Mouse (Mus musculus): Measurements from ENCODE around the gene Ptges2. TPM values are rescaled to one million over a fixed set of nuclear protein-coding genes. Genes with fewer than 3 reads are reported as not detected.

Gene Ptges2
- polyA plus RNA-seq, 1 experiment from 2014 or later: 59.8 TPM

- H3K4me2 ChIP-seq (ENCODE audit: low read length): no peak overlapping the region
- no peak overlapping the region for H3K9ac ChIP-seq (ENCODE audit: low read depth, low read length)
- peaks cover 45% of the 10 kb centered on the region for H3K36me3 ChIP-seq (ENCODE audit: control insufficient read depth, insufficient read depth, low read length)
- H3K27me3 ChIP-seq (replicated peaks; ENCODE audit: control insufficient read depth, insufficient read depth, low read length): no peaks in the 10 kb centered on the region
- no peaks in the 10 kb centered on the region for H3K9me3 ChIP-seq (ENCODE audit: control insufficient read depth, low read length)
- 88% methylated on average over 12 of the region's 12 CpGs for WGBS
- no peak overlapping the region for H3K27ac ChIP-seq (ENCODE audit: low read depth, low read length)
- no peak overlapping the region for H3K4me3 ChIP-seq (ENCODE audit: low read length)
- ATAC-seq: no peak
- peaks cover 9% of the 10 kb centered on the region for H3K4me1 ChIP-seq (ENCODE audit: control insufficient read depth, insufficient read depth, low read depth, low read length)
Observed at GRCm38 (mm10) chr2:32418430-32419151, 22.9 kb downstream of the Ptges2 start.

GRCm38 (mm10) chr2:32419359-32419758 is 23.7 kb downstream of the Ptges2 start:
- Histone ChIP-seq H3K9me3 (ENCODE audit: control insufficient read depth, low read length) (no peaks in the 10 kb centered on the region), H3K27ac (ENCODE audit: low read depth, low read length) (no peak overlapping the region), H3K4me3 (ENCODE audit: low read length) (no peak overlapping the region), H3K4me2 (ENCODE audit: low read length) (no peak overlapping the region), H3K27me3 (replicated peaks; ENCODE audit: control insufficient read depth, insufficient read depth, low read length) (no peaks in the 10 kb centered on the region), H3K36me3 (ENCODE audit: control insufficient read depth, insufficient read depth, low read length) (peaks cover 45% of the 10 kb centered on the region), H3K9ac (ENCODE audit: low read depth, low read length) (no peak overlapping the region), H3K4me1 (ENCODE audit: control insufficient read depth, insufficient read depth, low read depth, low read length) (peaks cover 16% of the 10 kb centered on the region)
- WGBS: 88% methylated on average over 3 of the region's 3 CpGs
- no peak for ATAC-seq

- Histone ChIP-seq H3K4me2 (ENCODE audit: low read length) (no peak overlapping the region), H3K36me3 (ENCODE audit: control insufficient read depth, insufficient read depth, low read length) (peaks cover 41% of the 10 kb centered on the region), H3K4me1 (ENCODE audit: control insufficient read depth, insufficient read depth, low read depth, low read length) (peaks cover 22% of the 10 kb centered on the region), H3K9me3 (ENCODE audit: control insufficient read depth, low read length) (no peaks in the 10 kb centered on the region), H3K4me3 (ENCODE audit: low read length) (no peak overlapping the region), H3K27ac (ENCODE audit: low read depth, low read length) (no peak overlapping the region), H3K9ac (ENCODE audit: low read depth, low read length) (no peak overlapping the region), H3K27me3 (replicated peaks; ENCODE audit: control insufficient read depth, insufficient read depth, low read length) (no peaks in the 10 kb centered on the region)
- no peak for ATAC-seq
- WGBS: 94% methylated on average over 12 of the region's 12 CpGs
Observed at GRCm38 (mm10) chr2:32420066-32420608, 24.4 kb downstream of the Ptges2 start.

GRCm38 (mm10) chr2:32420647-32421046 is 25.0 kb downstream of the Ptges2 start:
- Histone ChIP-seq H3K4me2 (ENCODE audit: low read length) (no peak overlapping the region), H3K4me1 (ENCODE audit: control insufficient read depth, insufficient read depth, low read depth, low read length) (peaks cover 22% of the 10 kb centered on the region), H3K9me3 (ENCODE audit: control insufficient read depth, low read length) (no peaks in the 10 kb centered on the region), H3K9ac (ENCODE audit: low read depth, low read length) (no peak overlapping the region), H3K27ac (ENCODE audit: low read depth, low read length) (no peak overlapping the region), H3K36me3 (ENCODE audit: control insufficient read depth, insufficient read depth, low read length) (peaks cover 36% of the 10 kb centered on the region), H3K4me3 (ENCODE audit: low read length) (no peak overlapping the region), H3K27me3 (replicated peaks; ENCODE audit: control insufficient read depth, insufficient read depth, low read length) (no peaks in the 10 kb centered on the region)
- no peak for ATAC-seq
- WGBS: 83% methylated on average over 6 of the region's 6 CpGs

- no peaks in the 10 kb centered on the region for H3K9me3 ChIP-seq (ENCODE audit: control insufficient read depth, low read length)
- no peak for ATAC-seq
- no peaks in the 10 kb centered on the region for H3K27me3 ChIP-seq (replicated peaks; ENCODE audit: control insufficient read depth, insufficient read depth, low read length)
- H3K4me1 ChIP-seq (ENCODE audit: control insufficient read depth, insufficient read depth, low read depth, low read length): peaks cover 22% of the 10 kb centered on the region
- no peak overlapping the region for H3K9ac ChIP-seq (ENCODE audit: low read depth, low read length)
- H3K36me3 ChIP-seq (ENCODE audit: control insufficient read depth, insufficient read depth, low read length): peaks cover 24% of the 10 kb centered on the region
- WGBS: 92% methylated on average over 6 of the region's 6 CpGs
- H3K27ac ChIP-seq (ENCODE audit: low read depth, low read length): no peak overlapping the region
- H3K4me3 ChIP-seq (ENCODE audit: low read length): no peak overlapping the region
- no peak overlapping the region for H3K4me2 ChIP-seq (ENCODE audit: low read length)
Observed at GRCm38 (mm10) chr2:32421851-32422251, 26.2 kb downstream of the Ptges2 start.

GRCm38 (mm10) chr2:32423481-32424331 is 28.0 kb downstream of the Ptges2 start:
- Histone ChIP-seq H3K36me3 (ENCODE audit: control insufficient read depth, insufficient read depth, low read length) (peaks cover 9% of the 10 kb centered on the region), H3K9me3 (ENCODE audit: control insufficient read depth, low read length) (no peaks in the 10 kb centered on the region), H3K4me2 (ENCODE audit: low read length) (peak overlapping the region; percentile 63), H3K9ac (ENCODE audit: low read depth, low read length) (peak overlapping the region; percentile 48), H3K4me1 (ENCODE audit: control insufficient read depth, insufficient read depth, low read depth, low read length) (peaks cover 38% of the 10 kb centered on the region), H3K27ac (ENCODE audit: low read depth, low read length) (peak overlapping the region; percentile 69), H3K4me3 (ENCODE audit: low read length) (peak overlapping the region; percentile 43), H3K27me3 (replicated peaks; ENCODE audit: control insufficient read depth, insufficient read depth, low read length) (no peaks in the 10 kb centered on the region)
- ATAC-seq: peak; percentile 80
- 2% methylated on average over 14 of the region's 14 CpGs for WGBS

- Histone ChIP-seq H3K9me3 (ENCODE audit: control insufficient read depth, low read length) (no peaks in the 10 kb centered on the region), H3K4me1 (ENCODE audit: control insufficient read depth, insufficient read depth, low read depth, low read length) (peaks cover 49% of the 10 kb centered on the region), H3K27ac (ENCODE audit: low read depth, low read length) (no peak overlapping the region; the same call in 1 of the 2 replicates), H3K4me3 (ENCODE audit: low read length) (no peak overlapping the region), H3K9ac (ENCODE audit: low read depth, low read length) (no peak overlapping the region), H3K36me3 (ENCODE audit: control insufficient read depth, insufficient read depth, low read length) (peaks cover 5% of the 10 kb centered on the region), H3K4me2 (ENCODE audit: low read length) (no peak overlapping the region), H3K27me3 (replicated peaks; ENCODE audit: control insufficient read depth, insufficient read depth, low read length) (no peaks in the 10 kb centered on the region)
- 63% methylated on average over 3 of the region's 3 CpGs for WGBS
- no peak for ATAC-seq
Observed at GRCm38 (mm10) chr2:32424796-32425195, 29.1 kb downstream of the Ptges2 start.

GRCm38 (mm10) chr2:32425568-32425967 is 29.9 kb downstream of the Ptges2 start:
- ATAC-seq: no peak
- Histone ChIP-seq H3K4me3 (ENCODE audit: low read length) (no peak overlapping the region), H3K4me1 (ENCODE audit: control insufficient read depth, insufficient read depth, low read depth, low read length) (peaks cover 57% of the 10 kb centered on the region), H3K4me2 (ENCODE audit: low read length) (no peak overlapping the region), H3K36me3 (ENCODE audit: control insufficient read depth, insufficient read depth, low read length) (peaks cover 2% of the 10 kb centered on the region), H3K9ac (ENCODE audit: low read depth, low read length) (no peak overlapping the region), H3K27ac (ENCODE audit: low read depth, low read length) (no peak overlapping the region), H3K9me3 (ENCODE audit: control insufficient read depth, low read length) (no peaks in the 10 kb centered on the region), H3K27me3 (replicated peaks; ENCODE audit: control insufficient read depth, insufficient read depth, low read length) (no peaks in the 10 kb centered on the region)
- WGBS: 73% methylated on average over 5 of the region's 5 CpGs

- Histone ChIP-seq H3K27ac (ENCODE audit: low read depth, low read length) (no peak overlapping the region), H3K27me3 (replicated peaks; ENCODE audit: control insufficient read depth, insufficient read depth, low read length) (no peaks in the 10 kb centered on the region), H3K4me3 (ENCODE audit: low read length) (no peak overlapping the region), H3K9ac (ENCODE audit: low read depth, low read length) (no peak overlapping the region), H3K9me3 (ENCODE audit: control insufficient read depth, low read length) (no peaks in the 10 kb centered on the region), H3K36me3 (ENCODE audit: control insufficient read depth, insufficient read depth, low read length) (no peaks in the 10 kb centered on the region), H3K4me1 (ENCODE audit: control insufficient read depth, insufficient read depth, low read depth, low read length) (peaks cover 57% of the 10 kb centered on the region), H3K4me2 (ENCODE audit: low read length) (no peak overlapping the region)
- 85% methylated on average over 1 of the region's 1 CpGs for WGBS
- no peak for ATAC-seq
Observed at GRCm38 (mm10) chr2:32426141-32426540, 30.4 kb downstream of the Ptges2 start.

All from hindbrain, embryonic 16.5 days (tissue).